Mouse (Mus musculus) cortical plate, adult 2 months (tissue): ENCODE results near the gene Mpg. TPM values are rescaled to one million over a fixed set of nuclear protein-coding genes. Genes with fewer than 3 reads are reported as not detected.

ENCODE experiments used
- H3K27ac ChIP-seq: fragments of 200-500 bp; 2 replicates; pipeline ENCODE4 v1.5.1; 2012; ENCODE audit warnings: low read length, control low read depth, inconsistent platforms; ENCODE audit not compliant: insufficient read depth
- H3K4me1 ChIP-seq: fragments of 200-500 bp; 2 replicates; pipeline ENCODE4 v1.6.1; 2011; ENCODE audit warnings: low read length; ENCODE audit not compliant: control insufficient read depth, insufficient read depth
- H3K4me3 ChIP-seq: fragments of 200-500 bp; 2 replicates; pipeline ENCODE4 v1.5.1; 2011; ENCODE audit warnings: mild to moderate bottlenecking, low read length, control low read depth; ENCODE audit not compliant: insufficient read depth
- CTCF ChIP-seq: fragments of 200-500 bp; IDR thresholded peaks from 2 replicates; pipeline ENCODE4 v1.5.1; 2011; ENCODE audit warnings: mild to moderate bottlenecking, control low read depth, low read length; ENCODE audit not compliant: insufficient read depth; ENCODE audit errors: extremely low read depth
- POLR2A ChIP-seq: fragments of 200-500 bp; IDR thresholded peaks from 2 replicates; pipeline ENCODE4 v1.6.1; 2011; ENCODE audit warnings: mild to moderate bottlenecking, low read length, control low read depth; ENCODE audit not compliant: insufficient read depth; ENCODE audit errors: extremely low read depth
- polyA plus RNA-seq: library from polyadenylated mRNA; depleted of rRNA; stranded (reverse); fragments of >200 nt; gene quantifications from 2 replicates; pipeline ENCODE4 v1.2.3, GENCODE M21; 2012

Gene Mpg
- polyA plus RNA-seq, 1 experiment: 14.2 TPM

DNA sequence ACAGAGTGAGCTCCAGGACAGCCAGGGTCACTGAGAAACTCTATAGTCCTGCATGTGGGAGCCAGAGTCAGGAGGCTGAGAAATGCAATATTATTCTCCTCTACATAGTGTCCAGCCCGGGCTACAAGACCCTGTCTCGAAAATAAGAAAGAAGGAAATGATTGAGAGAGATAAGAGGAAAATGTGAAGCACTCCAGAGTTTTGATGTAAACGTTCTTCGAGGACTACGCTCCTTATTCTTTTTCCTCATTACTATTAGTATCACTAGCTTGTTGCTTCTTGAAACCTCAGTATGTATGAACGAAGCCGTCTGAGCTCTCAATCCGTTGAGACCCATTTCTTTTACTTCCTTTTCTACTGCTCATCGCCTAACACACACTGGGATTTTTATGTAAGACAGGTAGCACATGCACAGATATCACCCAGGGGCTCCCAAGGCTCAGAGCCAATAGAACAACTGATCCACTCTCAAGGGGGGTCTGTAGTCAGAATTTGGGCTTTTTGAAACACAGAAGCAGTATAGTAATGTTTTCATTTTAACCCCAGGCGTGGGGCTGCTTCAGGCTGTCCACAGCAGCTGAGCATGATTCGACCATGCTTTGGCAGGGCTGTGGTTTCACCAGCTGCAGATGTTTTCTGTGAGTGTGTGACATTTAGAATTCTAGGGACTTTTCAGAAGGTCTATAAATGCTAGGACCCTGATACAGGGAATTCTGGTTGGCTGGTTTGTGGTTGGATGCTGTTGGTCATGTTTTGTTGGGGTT, 24.2 kb upstream of the Mpg start:
- no peak overlapping the region for H3K27ac ChIP-seq
- TF ChIP-seq CTCF (no peak), POLR2A (no peak)
- no peaks in the 10 kb centered on the region for H3K4me1 ChIP-seq
- H3K4me3 ChIP-seq: no peak overlapping the region

DNA sequence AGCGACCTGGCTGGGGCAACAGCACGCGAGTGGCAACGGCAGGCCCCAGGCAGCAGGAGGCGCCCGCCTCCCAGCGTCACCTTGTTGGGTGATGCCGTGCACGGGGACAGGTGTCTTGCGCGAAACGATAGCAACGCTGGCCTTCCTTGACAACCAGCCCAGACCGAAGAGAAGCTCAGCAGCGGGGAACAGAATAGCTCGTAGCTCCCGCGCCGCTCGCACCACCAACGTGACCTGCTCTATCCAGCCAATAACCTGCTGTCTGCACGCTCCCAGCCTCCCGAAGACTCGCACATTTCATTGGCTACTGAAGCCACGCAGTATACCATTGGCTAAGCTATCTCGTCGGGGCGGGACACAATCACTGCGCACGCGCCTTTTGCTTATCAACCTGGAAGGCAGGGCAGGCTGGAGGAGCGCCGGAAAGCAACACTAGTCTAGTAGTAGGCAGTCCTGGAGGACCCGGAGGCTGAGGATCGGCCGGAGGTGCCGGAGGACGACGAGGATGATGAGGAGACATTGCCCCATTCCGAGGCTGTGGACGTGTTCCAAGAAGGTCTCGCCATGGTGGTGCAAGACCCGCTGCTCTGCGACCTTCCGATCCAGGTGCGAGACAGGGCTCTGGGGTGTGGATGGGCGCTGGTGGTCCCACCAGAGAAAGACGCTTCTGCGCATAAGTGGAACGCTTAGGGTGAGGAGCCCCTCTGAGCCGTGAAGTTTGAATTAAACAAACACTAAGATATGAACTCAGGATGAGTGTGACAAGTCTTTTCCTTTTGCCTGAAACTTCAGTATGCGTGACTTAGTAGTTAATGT, 21.0 kb upstream of the Mpg start, which contains the start of gene Snrnp25:
Gene Snrnp25 (plus strand): TSS at position 358 of the 816 bp plus-strand sequence.
- no peaks in the 10 kb centered on the region for H3K4me1 ChIP-seq
- H3K27ac ChIP-seq: no peak within 1 kb of the TSS
- TF ChIP-seq POLR2A: peak; percentile 78; the same call in 1 of the 2 replicates
- no peak for TF ChIP-seq CTCF
- peak within 1 kb of the TSS; percentile 51 for H3K4me3 ChIP-seq

DNA sequence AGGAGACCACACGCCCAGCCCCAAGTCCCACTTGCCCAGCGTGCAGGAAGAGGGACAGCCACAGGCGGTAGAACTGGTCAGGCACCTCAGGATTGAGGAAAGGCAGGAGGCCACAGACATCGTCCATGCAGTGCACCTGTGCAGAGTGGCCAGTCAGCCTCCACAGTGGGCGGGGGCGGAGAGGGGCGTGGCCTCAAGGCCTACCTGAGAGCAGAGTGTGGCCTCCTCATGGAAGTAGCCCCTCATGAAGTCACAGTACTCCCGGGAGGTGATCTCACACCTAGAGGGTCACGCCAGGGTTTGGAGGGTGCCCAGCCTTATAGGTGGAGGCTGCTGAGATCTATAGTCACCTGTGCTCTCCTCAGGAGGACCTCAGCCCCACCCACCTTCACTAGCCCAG, 15.7 kb upstream of the Mpg start:
- TF ChIP-seq CTCF (no peak), POLR2A (no peak)
- no peaks in the 10 kb centered on the region for H3K4me1 ChIP-seq
- H3K4me3 ChIP-seq: no peak overlapping the region
- H3K27ac ChIP-seq: no peak overlapping the region

DNA sequence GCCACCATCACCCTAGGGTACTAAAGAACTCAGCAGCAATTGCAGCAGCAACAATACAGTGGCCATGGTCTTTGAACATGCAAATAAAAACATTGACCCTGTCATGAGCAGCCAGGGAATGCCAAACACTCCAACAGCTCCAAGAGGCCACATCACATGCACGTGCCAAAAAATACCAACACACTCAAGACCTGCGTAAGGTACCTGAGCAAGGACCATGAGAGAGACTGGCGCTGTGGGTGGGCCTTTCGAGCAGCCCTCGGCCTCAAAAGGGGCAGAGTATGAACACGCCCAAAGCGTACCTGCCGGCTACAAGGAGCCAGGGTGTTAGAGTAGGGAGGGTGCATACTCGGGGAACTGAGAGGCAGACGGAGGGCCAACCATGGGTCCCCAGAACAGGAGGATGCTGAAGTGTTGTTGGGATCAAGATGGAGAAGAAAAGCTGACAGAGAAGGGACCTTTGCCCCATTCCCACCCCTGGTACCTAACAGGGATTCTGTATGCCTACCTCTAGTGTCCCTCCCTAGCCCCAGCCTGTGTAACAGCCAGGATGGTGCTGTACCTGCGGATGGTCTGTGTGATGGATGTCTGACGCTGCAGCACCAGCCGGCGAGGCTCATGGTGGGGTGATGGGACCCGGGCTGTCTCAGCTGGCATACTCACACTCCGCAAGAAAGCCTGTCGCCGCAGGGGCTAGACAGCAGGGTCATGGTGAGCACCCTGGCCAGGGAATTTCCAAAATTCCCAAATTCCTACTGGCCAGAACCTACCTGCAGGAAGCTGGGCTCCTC, 10.7 kb upstream of the Mpg start:
- Histone ChIP-seq H3K27ac (no peak overlapping the region), H3K4me1 (no peaks in the 10 kb centered on the region), H3K4me3 (no peak overlapping the region)
- TF ChIP-seq POLR2A (no peak), CTCF (no peak)

DNA sequence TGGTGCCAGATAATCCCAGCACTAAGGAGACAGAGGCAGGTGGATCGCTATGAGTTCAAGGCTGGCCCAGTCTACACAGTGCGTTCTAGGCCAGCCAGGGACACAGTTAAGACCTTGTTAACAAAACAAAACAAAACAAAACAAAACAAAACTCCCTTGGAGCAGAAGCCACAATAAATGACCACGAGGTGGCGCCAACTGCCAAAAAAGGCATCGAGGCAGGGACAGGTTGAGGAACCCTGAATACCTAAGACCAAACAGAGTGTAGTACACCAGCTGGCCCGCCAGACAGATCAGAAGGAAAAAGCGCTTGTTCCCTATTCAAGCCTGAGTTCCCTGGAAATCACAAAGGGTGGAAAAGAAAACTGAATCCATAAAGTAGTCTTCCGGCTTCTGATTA, 9.5 kb upstream of the Mpg start:
- Histone ChIP-seq H3K27ac (no peak overlapping the region), H3K4me3 (no peak overlapping the region), H3K4me1 (no peaks in the 10 kb centered on the region)
- TF ChIP-seq CTCF: peak; percentile 84
- TF ChIP-seq POLR2A: no peak

DNA sequence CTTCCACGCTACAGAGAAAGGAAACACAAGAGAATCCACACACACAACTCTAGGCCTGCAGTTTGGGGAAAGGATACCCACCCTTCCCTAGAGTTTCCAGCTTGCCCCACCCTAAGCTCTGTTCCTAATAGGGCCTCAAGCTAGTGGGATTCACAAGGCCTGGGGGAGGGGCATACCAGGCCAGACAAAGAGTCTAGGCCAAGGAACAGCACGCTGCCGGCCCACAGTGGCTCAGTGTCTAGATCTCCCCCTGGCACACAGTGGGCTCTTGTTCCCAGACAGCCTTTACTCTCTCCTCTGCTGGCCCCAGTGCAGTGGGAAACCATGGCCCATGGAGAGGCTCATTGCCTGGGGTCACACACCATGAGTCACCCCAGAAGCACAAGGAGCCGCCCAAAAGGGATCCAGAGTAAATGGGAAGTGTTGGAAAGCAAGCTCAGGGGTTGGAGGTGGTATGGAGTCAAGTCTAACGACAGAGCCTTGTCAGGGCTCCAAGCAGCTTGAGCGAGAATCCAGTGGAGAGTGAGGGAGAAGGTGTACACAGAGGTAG, 7.7 kb upstream of the Mpg start:
- no peak for TF ChIP-seq CTCF
- no peak for TF ChIP-seq POLR2A
- Histone ChIP-seq H3K27ac (no peak overlapping the region), H3K4me1 (peaks cover 2% of the 10 kb centered on the region; the same call in 1 of the 2 replicates), H3K4me3 (no peak overlapping the region)

DNA sequence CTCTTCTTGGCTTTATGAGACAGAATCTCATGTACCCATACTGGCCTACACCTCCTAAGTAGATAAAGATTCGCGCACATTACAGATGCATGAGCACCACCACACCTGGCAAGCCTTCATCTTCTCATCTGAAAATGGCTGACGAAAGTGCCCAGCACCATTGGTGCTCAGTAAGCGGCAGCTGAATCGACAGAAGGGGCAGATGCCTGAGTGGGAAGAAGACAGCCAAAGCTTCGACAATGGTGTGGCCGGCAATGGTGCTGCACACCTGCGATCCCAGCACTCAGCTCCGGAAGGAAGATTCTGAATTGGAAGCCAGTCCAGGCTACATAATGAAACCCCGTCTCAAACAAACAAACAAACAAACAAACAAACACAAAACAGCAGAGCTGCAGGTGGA, 7.0 kb upstream of the Mpg start:
- Histone ChIP-seq H3K4me1 (peaks cover 2% of the 10 kb centered on the region; the same call in 1 of the 2 replicates), H3K4me3 (no peak overlapping the region), H3K27ac (no peak overlapping the region)
- TF ChIP-seq CTCF (no peak), POLR2A (no peak)

DNA sequence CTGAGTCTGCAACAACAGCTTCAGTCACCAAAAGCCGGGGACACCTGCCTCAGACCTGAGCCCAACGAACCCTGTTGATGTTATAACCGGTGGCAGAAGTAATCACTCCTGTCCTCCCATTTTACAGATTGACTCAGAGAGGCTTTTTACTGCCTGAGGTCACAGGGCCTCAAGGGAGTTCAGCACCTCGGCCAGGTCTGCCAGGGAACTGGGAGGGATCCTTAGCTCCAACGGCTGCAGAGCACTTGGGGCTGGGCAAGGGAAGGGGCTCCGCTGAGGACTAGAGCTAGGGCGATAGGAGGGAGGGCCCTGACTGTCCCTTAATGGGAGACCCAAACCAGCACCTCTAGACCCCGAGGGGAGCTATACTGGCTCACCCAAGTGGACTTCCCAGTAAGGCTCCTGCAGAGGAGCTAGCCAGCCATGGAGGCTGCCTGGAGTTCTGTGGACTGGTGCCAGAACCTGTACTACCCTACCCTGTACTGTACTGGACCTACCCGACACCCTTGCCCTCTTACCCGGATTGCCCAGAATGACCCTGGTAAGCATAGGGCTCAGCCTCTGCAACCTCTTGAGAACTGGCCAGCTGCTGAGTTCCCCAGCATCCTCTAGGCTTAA, 5.6 kb upstream of the Mpg start:
- Histone ChIP-seq H3K27ac (no peak overlapping the region), H3K4me3 (peak overlapping the region; percentile 41; the same call in 1 of the 2 replicates), H3K4me1 (peaks cover 2% of the 10 kb centered on the region)
- TF ChIP-seq POLR2A (no peak), CTCF (no peak)
